Mouse (Mus musculus) lung, postnatal 0 days (tissue): ENCODE results near the gene Slc6a6. TPM values are rescaled to one million over a fixed set of nuclear protein-coding genes. Genes with fewer than 3 reads are reported as not detected.
A peak's percentile ranks its signal among the peaks of the same experiment; 100 is the strongest.

Experiments used
- ATAC-seq: fragments of 200-750 bp; cut with Nextera tagmentation; 2 replicates; pipeline ENCODE4 v1.8.0; 2017; ENCODE audit warnings: moderate library complexity
- DNase-seq: peaks from one replicate; pipeline ENCODE4 v3.0.0-alpha.2; 2016; ENCODE audit warnings: low spot score
- H3K27ac ChIP-seq: fragments of 300-500 bp; sonication (generic); 2 replicates; pipeline ENCODE4 v1.5.1; 2014; ENCODE audit warnings: antibody characterized with exemption, mild to moderate bottlenecking, low read length, mixed read lengths
- H3K27me3 ChIP-seq: fragments of 300-500 bp; sonication (generic); replicated peaks from 2 replicates; pipeline ENCODE4 v1.6.1; 2014; ENCODE audit warnings: low read length, mixed read lengths; ENCODE audit not compliant: insufficient read depth
- H3K36me3 ChIP-seq: fragments of 300-500 bp; sonication (generic); 2 replicates; pipeline ENCODE4 v1.6.1; 2014; ENCODE audit warnings: low read length, mixed read lengths; ENCODE audit not compliant: insufficient read depth
- H3K4me1 ChIP-seq: fragments of 300-500 bp; sonication (generic); 2 replicates; pipeline ENCODE4 v1.6.1; 2014; ENCODE audit warnings: antibody characterized with exemption, low read depth, low read length, mixed read lengths; ENCODE audit not compliant: insufficient read depth
- H3K4me2 ChIP-seq: fragments of 300-500 bp; sonication (generic); replicated peaks from 2 replicates; pipeline ENCODE4 v1.6.1; 2014; ENCODE audit warnings: low read depth, mild to moderate bottlenecking, low read length, moderate library complexity, mixed read lengths
- H3K4me3 ChIP-seq: fragments of 300-500 bp; sonication (generic); 2 replicates; pipeline ENCODE4 v1.5.1; 2014; ENCODE audit warnings: low read depth, low read length
- H3K9ac ChIP-seq: fragments of 300-500 bp; sonication (generic); replicated peaks from 2 replicates; pipeline ENCODE4 v1.6.1; 2014; ENCODE audit warnings: low read depth, mild to moderate bottlenecking
- H3K9me3 ChIP-seq: fragments of 300-500 bp; sonication (generic); 2 replicates; pipeline ENCODE4 v1.6.1; 2016; ENCODE audit warnings: low read length, mixed read lengths
- CTCF ChIP-seq: IDR thresholded peaks from 2 replicates; pipeline ENCODE4 v1.5.1; 2016; ENCODE audit warnings: antibody characterized with exemption, mild to moderate bottlenecking
- EP300 ChIP-seq: IDR thresholded peaks from 2 replicates; pipeline ENCODE4 v1.6.1; 2016; ENCODE audit warnings: antibody characterized with exemption, mild to moderate bottlenecking, control low read depth
- WGBS: fragments of 180-500 bp; shearing (Covaris S2); extraction: QIAGEN DNeasy Blood & Tissue Kit; methylation state at CpG from one replicate; pipeline ENCODE4 v1.1.7; 2014; 5-methylcytosine and 5-hydroxymethylcytosine counted together
- polyA plus RNA-seq: library from polyadenylated mRNA; unstranded; fragments of >200 nt; fragmentation: Nextera tagmentation; extraction: Ambion mirVana; gene quantifications from 2 replicates; pipeline ENCODE4 v1.2.1, GENCODE M21; 2015

Slc6a6 gene
- polyA plus RNA-seq, 1 experiment from 2014 or later = 92.6 TPM

DNA sequence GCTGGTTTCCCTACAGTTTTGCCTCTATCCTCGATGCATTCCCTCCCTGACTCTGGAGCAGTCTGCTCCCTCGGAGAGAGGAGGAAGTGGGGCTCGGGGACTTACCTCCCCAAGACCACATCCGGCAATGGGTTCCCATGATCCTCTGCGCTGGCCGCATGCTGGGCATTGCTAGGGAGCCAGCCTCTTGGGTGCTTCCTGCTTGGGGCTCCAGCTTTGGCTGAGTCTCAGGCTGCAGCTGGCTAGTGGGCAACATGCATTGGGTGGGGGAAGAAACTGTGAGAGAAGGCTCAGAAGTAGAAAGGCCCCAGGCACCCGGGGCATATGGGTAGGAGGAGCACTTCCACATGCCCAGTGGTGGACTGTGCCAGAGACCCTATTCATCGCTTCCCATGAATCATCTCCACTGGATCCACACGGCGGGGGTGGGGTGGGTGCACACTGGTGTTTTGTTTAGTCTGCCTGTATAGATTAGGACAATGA, 4.7 kb upstream of the Slc6a6 start:
- H3K4me3 ChIP-seq = no peak overlapping the region
- 51% methylated on average over 10 of the region's 10 CpGs for WGBS
- TF ChIP-seq EP300 = peak; percentile 55; the same call in 1 of the 2 replicates
- TF ChIP-seq CTCF = no peak
- no peaks in the 10 kb centered on the region for H3K27me3 ChIP-seq
- no peak overlapping the region for H3K9ac ChIP-seq
- DNase-seq = peak; percentile 40
- H3K4me2 ChIP-seq = no peak overlapping the region
- H3K9me3 ChIP-seq = no peaks in the 10 kb centered on the region
- H3K36me3 ChIP-seq = no peaks in the 10 kb centered on the region
- no peaks in the 10 kb centered on the region for H3K4me1 ChIP-seq
- H3K27ac ChIP-seq = peak overlapping the region; percentile 35; the same call in 1 of the 2 replicates
- peak; percentile 45 for ATAC-seq

DNA sequence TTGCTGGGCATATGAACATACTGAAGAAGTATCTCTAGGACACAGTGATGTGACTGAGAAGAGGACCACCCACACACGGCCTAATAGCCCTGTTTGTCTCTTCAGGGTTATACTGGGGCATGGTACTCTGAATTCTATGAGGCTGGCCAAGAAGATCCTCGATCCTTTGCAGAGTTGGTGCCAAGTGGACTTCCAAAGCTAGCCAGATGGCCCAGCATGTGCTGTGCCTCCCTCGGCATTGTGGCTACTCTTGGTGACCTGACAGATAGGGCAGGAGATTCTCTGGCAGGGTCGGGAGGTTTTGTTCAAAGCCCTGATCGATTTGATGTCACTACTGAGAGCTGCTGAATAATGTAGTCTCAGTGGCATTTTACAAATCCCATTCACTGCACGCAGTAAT, 4.1 kb upstream of the Slc6a6 start:
- no peaks in the 10 kb centered on the region for H3K9me3 ChIP-seq
- no peak for ATAC-seq

DNA sequence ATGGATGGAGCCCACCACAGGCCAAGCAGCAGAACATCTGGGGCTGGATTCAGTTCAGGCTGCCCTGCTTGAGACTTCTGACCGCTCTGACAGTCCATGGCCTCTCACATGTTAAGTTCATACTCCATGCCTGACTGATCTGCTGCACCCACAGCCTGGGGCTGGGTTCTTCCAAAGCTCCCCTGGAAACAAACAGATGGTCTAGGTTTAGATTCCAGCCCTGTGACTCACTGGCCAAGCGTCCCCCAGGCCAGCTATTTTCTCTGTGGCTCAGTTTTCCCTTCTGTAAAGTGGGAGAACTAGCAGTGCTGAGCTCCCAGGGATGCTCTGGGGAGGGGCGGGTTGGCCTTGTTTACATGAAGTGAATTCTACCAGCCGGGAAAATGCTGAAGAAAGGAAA, 2.0 kb upstream of the Slc6a6 start:
- H3K9ac ChIP-seq = no peak overlapping the region
- no peak overlapping the region for H3K27ac ChIP-seq
- H3K4me1 ChIP-seq = peaks cover 16% of the 10 kb centered on the region
- H3K9me3 ChIP-seq = no peaks in the 10 kb centered on the region
- no peaks in the 10 kb centered on the region for H3K27me3 ChIP-seq
- H3K4me2 ChIP-seq = no peak overlapping the region
- H3K36me3 ChIP-seq = no peaks in the 10 kb centered on the region
- ATAC-seq = no peak
- no peak for DNase-seq
- WGBS = 64% methylated on average over 4 of the region's 4 CpGs
- no peak overlapping the region for H3K4me3 ChIP-seq
- TF ChIP-seq CTCF = no peak
- TF ChIP-seq EP300 = no peak

More for the DNA sequence above, 4.1 kb upstream of the Slc6a6 start:
- H3K36me3 ChIP-seq = no peaks in the 10 kb centered on the region
- TF ChIP-seq CTCF = no peak
- no peak for TF ChIP-seq EP300
- no peak for DNase-seq
- no peak overlapping the region for H3K9ac ChIP-seq
- no peaks in the 10 kb centered on the region for H3K4me1 ChIP-seq
- H3K4me3 ChIP-seq = no peak overlapping the region
- no peak overlapping the region for H3K27ac ChIP-seq
- no peaks in the 10 kb centered on the region for H3K27me3 ChIP-seq
- WGBS = 71% methylated on average over 6 of the region's 6 CpGs
- H3K4me2 ChIP-seq = no peak overlapping the region

DNA sequence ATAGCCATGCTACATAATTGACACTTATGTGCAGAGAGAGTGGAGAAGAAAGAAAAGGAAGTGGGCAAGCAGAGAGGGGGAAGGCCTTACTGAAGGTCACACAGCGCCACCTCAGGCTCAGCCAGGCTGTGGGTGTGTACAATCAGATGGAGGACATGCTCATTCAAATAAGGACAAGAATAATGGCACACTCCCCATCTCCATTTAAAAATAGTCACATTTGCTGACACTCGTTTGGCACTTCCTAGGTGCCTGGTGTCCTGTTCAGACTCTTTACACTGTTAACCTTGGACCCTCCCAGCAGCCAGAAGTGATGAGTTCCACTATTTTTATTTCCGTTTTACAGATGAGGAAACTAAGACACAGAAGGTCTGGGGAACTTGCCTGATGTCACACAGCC, 732 bp upstream of the Slc6a6 start:
- Histone ChIP-seq H3K4me1 (peaks cover 18% of the 10 kb centered on the region), H3K9me3 (no peaks in the 10 kb centered on the region), H3K9ac (no peak overlapping the region), H3K27ac (0 out of 2 replicates have a peak overlapping the region, but pooled peaks have one; percentile 54), H3K4me2 (peak overlapping the region; percentile 97; the same call in 1 of the 2 replicates), H3K4me3 (no peak overlapping the region), H3K27me3 (no peaks in the 10 kb centered on the region), H3K36me3 (no peaks in the 10 kb centered on the region)
- TF ChIP-seq CTCF (peak; percentile 45), EP300 (no peak)
- 52% methylated on average over 3 of the region's 3 CpGs for WGBS
- no peak for ATAC-seq
- DNase-seq = peak; percentile 35

DNA sequence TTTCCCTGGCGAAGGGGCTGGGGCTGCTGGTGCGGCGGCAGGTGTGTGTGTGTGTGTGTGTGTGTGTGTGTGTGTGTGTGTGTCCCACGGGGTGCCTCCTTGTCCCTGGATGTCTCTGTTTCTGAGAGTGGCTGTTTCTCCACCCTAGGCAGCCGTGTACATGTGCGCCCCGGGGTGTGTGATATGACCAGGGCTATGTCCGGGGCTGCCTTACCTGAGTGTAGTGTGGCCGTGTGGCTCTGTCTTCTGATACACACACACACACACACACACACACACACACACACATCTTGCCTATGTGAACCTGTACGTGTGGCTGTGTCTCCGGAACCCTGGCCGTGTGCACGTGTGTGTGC, 599 bp downstream of the Slc6a6 start:
- 0% methylated on average over 8 of the region's 13 CpGs for WGBS

DNA sequence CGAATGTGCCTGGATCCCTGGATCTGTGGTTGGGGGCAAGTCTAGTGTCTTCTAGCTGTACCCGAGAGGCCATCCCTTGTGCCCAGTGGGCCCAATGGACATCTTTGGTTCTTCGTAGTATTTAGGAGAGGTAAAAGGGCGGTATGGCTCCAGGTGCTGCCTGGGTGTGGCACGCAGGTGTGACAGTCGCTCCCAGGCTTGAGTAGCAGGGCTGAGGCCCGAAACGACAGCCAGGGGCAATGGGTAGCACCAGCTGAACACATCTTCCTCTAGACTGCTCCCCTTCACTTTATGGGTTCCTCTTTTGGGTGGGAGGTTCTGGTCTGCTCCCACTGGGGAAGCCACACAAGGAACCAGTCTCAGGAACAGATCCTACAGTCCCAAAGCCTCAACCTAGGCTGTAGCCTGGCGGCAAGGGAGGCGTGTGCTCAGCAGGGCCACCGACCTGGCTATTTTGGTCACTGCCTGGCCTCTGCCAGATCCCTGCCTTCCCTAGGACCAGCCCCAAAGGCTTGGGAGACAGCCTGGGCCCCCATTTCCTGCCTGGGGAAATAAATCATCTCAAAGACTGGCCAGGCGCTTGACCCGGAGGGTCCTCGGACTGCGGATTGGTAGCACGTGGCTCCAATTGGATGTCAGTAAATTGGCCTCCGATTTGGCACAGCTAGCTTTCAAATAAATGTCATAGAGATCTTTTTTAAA, 1.1 kb downstream of the Slc6a6 start:
- peaks cover 20% of the 10 kb centered on the region for H3K4me1 ChIP-seq
- no peaks in the 10 kb centered on the region for H3K9me3 ChIP-seq
- 9% methylated on average over 17 of the region's 17 CpGs for WGBS
- peak overlapping the region; percentile 97 for H3K4me2 ChIP-seq
- DNase-seq (peak; percentile 74), ATAC-seq (peak; percentile 34)
- TF ChIP-seq CTCF (peak; percentile 9; the same call in 1 of the 2 replicates), EP300 (no peak)
- H3K4me3 ChIP-seq = peak overlapping the region; percentile 89
- no peaks in the 10 kb centered on the region for H3K36me3 ChIP-seq
- peak overlapping the region; percentile 87 for H3K27ac ChIP-seq
- H3K27me3 ChIP-seq = no peaks in the 10 kb centered on the region
- H3K9ac ChIP-seq = peak overlapping the region; percentile 89

More for the DNA sequence above, 599 bp downstream of the Slc6a6 start:
- Histone ChIP-seq H3K4me3 (peak overlapping the region; percentile 89), H3K9me3 (no peaks in the 10 kb centered on the region), H3K9ac (peak overlapping the region; percentile 89), H3K4me2 (peak overlapping the region; percentile 97), H3K36me3 (no peaks in the 10 kb centered on the region), H3K27me3 (no peaks in the 10 kb centered on the region), H3K27ac (peak overlapping the region; percentile 87), H3K4me1 (peaks cover 18% of the 10 kb centered on the region)
- TF ChIP-seq EP300 (no peak), CTCF (no peak)
- DNase-seq = no peak
- ATAC-seq = peak; percentile 32
